Mouse (Mus musculus) thymus, postnatal 25 days (tissue): ENCODE data around the gene Smim8.

Experiments used
- DNase-seq: peaks from one replicate; pipeline ENCODE4 v3.0.0; 2022

The Smim8 gene

DNA sequence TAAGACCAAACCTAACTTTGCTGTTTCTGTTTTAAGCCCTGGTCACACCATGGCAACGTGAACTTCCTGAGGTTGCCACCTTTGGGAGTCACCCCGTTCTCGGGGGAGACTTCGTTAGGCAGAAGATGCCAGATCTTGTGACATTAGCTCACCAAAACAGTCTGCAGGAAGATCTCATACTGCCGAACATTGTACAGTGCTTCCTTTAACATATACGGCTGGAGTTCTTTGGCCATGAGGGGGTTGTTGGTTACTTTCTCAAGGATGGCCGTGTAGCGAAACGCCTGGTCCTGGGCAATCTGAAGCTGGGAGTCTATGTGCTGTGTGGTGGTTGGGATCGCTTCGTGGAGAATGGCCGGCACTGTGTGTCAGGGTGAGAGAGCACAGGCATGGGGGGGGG lies 58.8 kb downstream of the Smim8 start:
- DNase-seq = no peak
